Mouse (Mus musculus) 3T3-L1 (cell line): ENCODE measurements around the gene Zrsr1.
A peak's percentile ranks its signal among the peaks of the same experiment; 100 is the strongest.

Experiments
- DNase-seq: peaks from one replicate; pipeline ENCODE4 v3.0.0-alpha.2; 2015; ENCODE audit warnings: low read depth, low spot score

Zrsr1 gene

DNA sequence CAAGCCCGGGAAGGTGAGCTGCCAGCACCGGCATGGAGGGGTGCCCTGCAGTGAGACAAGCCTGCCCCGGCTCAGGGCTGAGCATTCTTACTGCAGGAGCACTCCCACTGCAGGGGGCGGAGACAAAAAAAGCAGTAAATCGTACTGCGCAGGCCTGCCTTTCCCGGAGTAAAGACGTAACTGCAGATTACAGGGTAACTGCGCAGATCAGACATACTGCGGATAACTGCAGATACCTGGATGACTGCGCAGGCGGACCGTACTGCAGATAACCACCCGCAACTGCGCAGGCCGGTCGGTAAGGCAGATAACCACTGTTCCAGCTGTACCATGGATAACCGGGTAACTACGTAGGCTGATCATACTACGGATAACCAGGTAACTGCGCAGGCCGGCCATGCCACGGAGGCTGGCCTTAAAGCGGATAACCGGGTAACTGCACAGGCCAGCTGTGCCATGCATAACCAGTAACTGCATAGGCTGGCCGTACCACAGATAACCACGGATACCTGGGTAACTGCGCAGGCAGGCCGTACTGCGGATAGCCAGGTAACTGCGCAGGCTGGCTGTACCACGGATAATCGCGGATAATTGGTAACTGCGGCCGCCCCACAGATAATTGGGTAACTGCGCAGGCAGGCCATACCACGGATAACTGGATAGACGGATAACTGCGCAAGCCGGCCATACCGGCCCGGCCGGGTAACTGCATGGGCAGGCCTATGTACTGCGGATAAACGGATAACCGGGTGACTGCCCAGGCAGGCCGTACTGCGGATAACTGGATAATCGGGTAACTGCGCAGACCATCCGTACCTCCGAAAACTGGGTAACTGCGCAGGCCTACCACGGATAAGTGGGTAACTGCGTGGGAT lies at the start of gene Zrsr1:
Gene Zrsr1 (plus strand): TSS at position 171 of the 875 bp plus-strand sequence.
- peak; percentile 69 for DNase-seq

- DNase-seq = no peak
Observed at GRCm38 (mm10) chr11:22922546-22922945, 49.3 kb upstream of the Zrsr1 start.

- no peak for DNase-seq
Observed at GRCm38 (mm10) chr11:22923606-22924005, 48.2 kb upstream of the Zrsr1 start.

DNA sequence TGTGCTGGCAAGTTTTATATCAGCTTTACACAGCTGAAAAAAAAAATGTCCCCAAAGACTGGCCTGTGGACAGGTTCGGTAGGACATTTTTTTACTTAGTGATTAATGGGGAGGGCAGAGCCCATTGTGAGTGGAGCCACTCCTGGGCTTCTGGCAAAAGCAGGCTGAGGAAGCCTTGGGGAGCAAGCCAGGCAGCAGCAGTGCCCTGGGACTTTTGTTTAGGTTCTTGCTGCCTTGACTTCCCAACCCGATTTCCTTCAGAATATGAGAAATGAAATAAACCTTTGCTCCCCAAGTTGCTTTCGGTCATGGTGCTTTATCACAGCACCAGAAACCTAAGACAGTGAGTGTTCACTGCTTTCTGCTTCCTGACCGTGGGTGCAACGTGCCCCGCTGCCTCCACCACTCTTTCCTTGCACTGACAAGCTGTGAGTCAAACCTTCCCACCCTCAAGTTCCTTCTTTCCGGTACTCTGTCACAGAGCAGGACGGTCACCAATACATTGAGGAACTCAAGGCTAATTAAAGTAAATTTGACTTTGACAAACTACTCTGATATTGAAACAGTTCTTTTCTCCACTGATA lies 43.1 kb upstream of the Zrsr1 start:
- no peak for DNase-seq

- no peak for DNase-seq
Observed at GRCm38 (mm10) chr11:22930129-22930528, 41.7 kb upstream of the Zrsr1 start.

GRCm38 (mm10) chr11:22931320-22931905 lies 40.4 kb upstream of the Zrsr1 start:
- DNase-seq = no peak

DNA sequence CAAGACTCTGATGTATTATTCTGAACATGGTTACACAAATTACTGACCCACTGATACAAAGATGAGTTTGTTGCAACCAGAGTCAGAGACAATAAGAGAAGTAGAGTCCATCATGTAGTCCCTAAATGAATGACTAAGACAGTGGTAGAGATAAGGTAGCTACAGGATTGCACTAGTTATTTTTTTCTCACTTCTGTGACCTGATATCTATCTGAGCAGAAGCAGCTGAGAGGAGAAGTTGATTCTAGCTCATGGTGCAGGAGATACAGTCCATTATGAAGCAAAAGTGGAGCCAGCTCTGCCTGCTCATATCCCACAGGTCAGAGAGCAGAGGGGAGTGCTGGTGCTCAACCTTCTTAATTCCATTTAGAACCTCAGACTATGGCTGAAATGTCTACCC lies 39.6 kb upstream of the Zrsr1 start:
- DNase-seq = no peak

- no peak for DNase-seq
Observed at GRCm38 (mm10) chr11:22936446-22937125, 35.2 kb upstream of the Zrsr1 start.

DNA sequence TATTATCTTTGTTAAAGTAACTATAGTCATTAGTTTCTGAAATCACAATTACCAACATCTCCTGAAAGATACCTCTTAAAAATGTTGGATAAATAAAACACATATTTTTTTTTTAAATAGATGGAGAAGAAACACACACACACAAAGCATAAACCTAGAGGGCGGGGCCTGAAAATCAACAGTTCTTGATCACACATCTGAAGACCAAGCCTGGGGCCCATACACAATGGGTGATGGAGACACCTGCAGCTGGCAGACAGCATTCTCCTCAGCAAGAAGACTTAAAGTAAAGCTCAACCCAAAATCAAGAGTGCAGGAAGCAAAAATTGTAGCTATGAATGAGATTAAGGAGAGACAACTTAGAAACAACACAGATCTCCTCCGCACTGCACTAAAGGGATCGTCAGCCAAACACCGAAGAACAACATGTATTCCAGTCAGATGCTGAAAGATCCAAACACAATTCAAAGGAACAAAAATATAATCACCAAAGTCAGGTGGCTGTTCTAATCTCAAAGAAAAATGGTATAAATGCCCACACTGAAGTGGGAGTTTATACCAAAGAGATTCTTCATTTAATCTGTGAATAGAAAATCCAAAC lies 34.0 kb upstream of the Zrsr1 start:
- DNase-seq = no peak

DNA sequence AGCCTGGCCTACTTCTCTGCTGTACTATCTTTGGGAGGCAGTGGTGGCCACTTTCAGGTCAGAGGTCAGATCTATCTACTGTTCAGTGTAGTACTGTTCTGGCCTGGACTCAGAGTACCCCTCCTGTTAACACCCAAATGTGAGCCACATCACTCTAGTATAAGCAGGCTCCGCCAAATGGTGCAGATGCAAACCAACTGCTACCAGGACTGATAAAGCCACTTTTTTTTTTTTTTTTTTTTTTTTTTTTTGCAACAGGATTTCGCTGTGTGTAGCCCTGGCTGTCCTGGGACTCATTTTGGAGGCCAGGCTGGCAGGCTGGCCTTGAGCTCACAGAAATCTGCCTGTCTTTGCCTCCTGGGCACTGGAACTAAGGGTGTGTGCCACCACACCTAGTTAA lies 32.8 kb upstream of the Zrsr1 start:
- DNase-seq = no peak

- peak; percentile 78 for DNase-seq
Observed at GRCm38 (mm10) chr11:22949101-22949500, 22.7 kb upstream of the Zrsr1 start.

DNA sequence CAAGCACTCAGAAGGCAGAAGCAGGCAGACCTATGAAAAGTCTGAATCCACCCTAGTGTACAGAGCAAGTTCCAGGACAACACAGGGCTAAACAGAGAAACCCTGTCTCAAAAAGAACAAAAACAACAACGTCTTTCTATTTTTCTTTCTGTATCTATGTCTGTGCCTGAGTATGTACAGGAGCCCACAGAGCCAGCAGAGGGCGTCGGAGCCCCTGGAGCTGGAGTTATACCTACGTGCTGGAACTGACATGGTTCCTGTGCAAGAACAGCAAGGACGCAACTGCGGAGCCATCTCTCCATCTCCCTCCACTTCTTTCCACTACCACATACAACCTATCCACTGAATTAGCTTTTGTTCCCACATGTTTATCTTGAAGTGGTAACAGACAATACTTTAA lies 21.7 kb upstream of the Zrsr1 start:
- DNase-seq = no peak

GRCm38 (mm10) chr11:22952668-22953067 lies 19.1 kb upstream of the Zrsr1 start:
- no peak for DNase-seq

- DNase-seq = no peak
Observed at GRCm38 (mm10) chr11:22956346-22956745, 15.5 kb upstream of the Zrsr1 start.

DNA sequence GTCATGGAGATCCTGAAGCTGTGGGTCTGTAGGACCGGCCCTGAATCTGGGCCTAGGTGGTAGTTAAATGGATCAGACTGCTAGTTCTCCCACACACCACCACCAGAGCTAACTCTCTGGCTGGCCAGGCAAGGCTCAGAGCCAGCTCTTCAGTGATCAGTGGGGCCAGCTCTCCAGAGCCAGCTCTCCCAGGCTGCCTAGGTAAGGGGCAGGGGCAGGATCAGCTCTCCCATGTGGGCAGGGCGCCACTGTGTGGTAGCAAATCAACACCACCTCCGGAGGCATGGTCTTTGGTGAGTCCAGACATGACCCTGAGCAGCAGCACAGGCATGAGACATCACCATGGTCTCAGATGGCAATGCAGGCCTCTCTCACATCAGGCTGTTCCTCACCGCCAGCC lies 15.0 kb upstream of the Zrsr1 start:
- peak; percentile 73 for DNase-seq

- DNase-seq = peak; percentile 51
Observed at GRCm38 (mm10) chr11:22957791-22958374, 13.9 kb upstream of the Zrsr1 start.

DNA sequence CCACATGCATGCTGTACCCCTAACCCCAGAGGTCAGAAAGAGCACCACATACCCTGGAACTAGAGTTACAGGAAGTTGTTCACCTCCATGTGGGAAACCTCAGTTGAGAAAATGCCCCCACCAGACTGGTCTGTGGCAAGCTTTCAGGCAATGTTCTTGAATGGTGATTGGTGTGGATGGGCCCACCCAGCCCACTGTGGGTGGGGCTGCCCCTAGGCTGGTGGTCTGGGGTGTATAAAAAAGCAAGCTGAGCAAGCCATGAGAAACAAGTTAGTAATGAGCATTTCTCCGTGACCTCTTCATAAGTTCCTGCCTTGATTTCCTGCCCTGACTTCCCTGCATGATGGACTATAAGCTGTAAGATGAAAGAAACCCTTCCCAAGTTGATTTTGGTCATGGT lies 9.7 kb upstream of the Zrsr1 start:
- no peak for DNase-seq

DNA sequence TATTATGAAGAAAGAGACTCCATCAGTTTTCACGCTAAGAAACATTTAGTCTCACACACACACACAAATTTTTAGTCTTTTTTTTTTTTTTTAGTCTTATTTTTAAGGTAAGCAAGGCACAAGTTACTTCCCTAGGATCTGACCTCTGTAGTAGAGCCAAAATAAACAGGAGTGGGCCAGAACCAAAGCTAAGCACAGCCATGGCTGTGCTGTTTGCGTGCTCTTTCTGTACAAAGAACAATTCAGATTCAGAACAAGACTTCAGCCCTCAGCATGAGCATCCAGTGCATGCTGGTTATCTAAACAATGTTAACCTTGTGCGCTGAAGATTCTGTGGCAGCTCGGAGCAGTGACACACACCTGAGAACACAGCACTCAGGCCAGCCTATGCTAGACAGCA lies 7.4 kb upstream of the Zrsr1 start:
- no peak for DNase-seq

GRCm38 (mm10) chr11:22965503-22965902 lies 6.3 kb upstream of the Zrsr1 start:
- DNase-seq = peak; percentile 95

GRCm38 (mm10) chr11:22969486-22969885 lies 2.3 kb upstream of the Zrsr1 start:
- DNase-seq = peak; percentile 72

- no peak for DNase-seq
Observed at GRCm38 (mm10) chr11:22970546-22970945, 1.3 kb upstream of the Zrsr1 start.
